23 mouse cellular contexts compared by ENCODE assay signal in the genomic region with DNA sequence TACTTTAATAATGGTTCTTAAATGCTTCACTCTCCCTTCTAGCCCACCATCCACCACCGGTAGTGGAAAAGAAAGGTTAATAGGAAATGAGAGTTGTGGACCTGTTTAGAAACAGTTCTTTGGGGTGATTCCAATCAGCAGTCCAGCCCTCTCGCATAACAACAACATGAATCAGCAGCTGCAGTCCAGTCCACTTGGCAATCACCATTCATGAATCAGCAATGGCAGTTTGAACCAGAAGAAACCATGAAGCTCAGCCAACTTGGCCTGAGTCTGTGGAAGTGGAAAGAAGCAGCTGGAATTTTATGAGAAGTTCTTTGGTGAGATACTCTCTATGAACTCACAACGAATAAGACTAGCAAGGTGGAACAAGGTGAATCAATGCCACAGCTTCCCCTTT. TPM values are rescaled to one million over a fixed set of nuclear protein-coding genes. Genes with fewer than 3 reads are reported as not detected.
DNase-seq lines count a peak whose midpoint lies in the region; ATAC-seq and TF ChIP-seq lines count a peak whose summit lies in the region.
"Had no signal": no experiment of that assay in that cellular context is flagged by ENCODE, and none has a peak within 500 bp of the region (broad histone marks: within the 10 kb centered on the region; RNA-seq: fewer than 3 reads in every experiment).

No protein-coding gene starts in this region.

- no peak overlapping the region for H3K4me2 ChIP-seq in kidney, embryonic 14.5 days (replicated peaks; ENCODE audit: low read depth, low read length)
- H3K4me2 ChIP-seq in neural tube, embryonic 15.5 days: no peak overlapping the region
- H3K4me2 ChIP-seq: limb, embryonic 13.5 days; liver, embryonic 15.5 days; midbrain, embryonic 12.5 days had no signal

- no peak overlapping the region for H3K9ac ChIP-seq in kidney, embryonic 14.5 days (ENCODE audit: low read depth, low read length)
- no peak overlapping the region for H3K9ac ChIP-seq in neural tube, embryonic 15.5 days (replicated peaks)
- H3K9ac ChIP-seq: limb, embryonic 13.5 days; liver, embryonic 15.5 days; midbrain, embryonic 12.5 days had no signal

- H3K4me1 ChIP-seq in kidney, adult 2 months (ENCODE audit: control insufficient read depth, insufficient read depth, low read length): no peaks in the 10 kb centered on the region
- no peaks in the 10 kb centered on the region for H3K4me1 ChIP-seq in kidney, embryonic 14.5 days (ENCODE audit: control insufficient read depth, insufficient read depth, low read length)
- H3K4me1 ChIP-seq in neural tube, embryonic 15.5 days: no peaks in the 10 kb centered on the region
- H3K4me1 ChIP-seq: forebrain, embryonic 10.5 days; limb, embryonic 13.5 days; liver, embryonic 15.5 days; midbrain, embryonic 12.5 days had no signal

- TF ChIP-seq POLR2A in kidney, adult 2 months (IDR thresholded peaks at IDR 0.05; ENCODE audit: low read depth, low read length): no peak

- DNase-seq in adrenal gland, postnatal 10 days: peak; percentile 24
- no peak for DNase-seq in adrenal gland, adult 18-20 months (ENCODE audit: low spot score in 2 of 2)
- peak; percentile 9 for DNase-seq in kidney, adult 2 months
- DNase-seq in 3134 (ENCODE audit: extremely low read depth, insufficient read length, low spot score): peak; percentile 67
- peak; percentile 19 to 39 for DNase-seq in adrenal gland, postnatal 36 days
- DNase-seq in layer of hippocampus, postnatal 10 days (ENCODE audit: low spot score in 2 of 2): no peak
- DNase-seq: cerebellum, postnatal 10 days; kidney, postnatal 25 days; right cerebral cortex, postnatal 25 days; thymus, postnatal 14 days had no signal

- no peaks in the 10 kb centered on the region for H3K27me3 ChIP-seq in kidney, adult 2 months (replicated peaks; ENCODE audit: control insufficient read depth, insufficient read depth, low read length)
- H3K27me3 ChIP-seq in kidney, embryonic 14.5 days (ENCODE audit: control insufficient read depth, insufficient read depth, low read length): no peaks in the 10 kb centered on the region
- H3K27me3 ChIP-seq in neural tube, embryonic 15.5 days (replicated peaks): no peaks in the 10 kb centered on the region
- H3K27me3 ChIP-seq: liver, embryonic 15.5 days; midbrain, embryonic 12.5 days had no signal

- no peak for TF ChIP-seq CTCF in kidney, adult 2 months (conservative IDR thresholded peaks at IDR 0.05; ENCODE audit: insufficient read depth, insufficient read length, low read depth, low read length)

- no peak overlapping the region for H3K4me3 ChIP-seq in kidney, adult 2 months (ENCODE audit: insufficient read depth, low read depth, low read length)
- H3K4me3 ChIP-seq in kidney, embryonic 14.5 days (ENCODE audit: low read length): no peak overlapping the region
- no peak overlapping the region for H3K4me3 ChIP-seq in neural tube, embryonic 15.5 days (replicated peaks)
- H3K4me3 ChIP-seq: forebrain, embryonic 10.5 days; limb, embryonic 13.5 days; liver, embryonic 15.5 days; midbrain, embryonic 12.5 days had no signal

- H3K36me3 ChIP-seq in kidney, adult 2 months (ENCODE audit: control insufficient read depth, insufficient read depth, low read length): no peaks in the 10 kb centered on the region
- H3K36me3 ChIP-seq in kidney, embryonic 14.5 days (ENCODE audit: control insufficient read depth, insufficient read depth, low read length): no peaks in the 10 kb centered on the region
- H3K36me3 ChIP-seq in neural tube, embryonic 15.5 days: no peaks in the 10 kb centered on the region
- H3K36me3 ChIP-seq: forebrain, embryonic 10.5 days; limb, embryonic 13.5 days; liver, embryonic 15.5 days; midbrain, embryonic 12.5 days had no signal

- H3K9me3 ChIP-seq in kidney, embryonic 14.5 days (ENCODE audit: control insufficient read depth, low read length): 0 out of 2 replicates have a peak, but pooled peaks cover 2% of the 10 kb centered on the region
- H3K9me3 ChIP-seq in neural tube, embryonic 15.5 days (replicated peaks): no peaks in the 10 kb centered on the region; the same call in 1 of the 2 replicates
- H3K9me3 ChIP-seq: liver, embryonic 15.5 days; midbrain, embryonic 12.5 days had no signal

- no peak for ATAC-seq in kidney, embryonic 14.5 days (ENCODE audit: low FRiP score, low TSS enrichment)
- ATAC-seq in neural tube, embryonic 15.5 days (ENCODE audit: low FRiP score): no peak
- ATAC-seq: hindbrain, embryonic 16.5 days; intestine, postnatal 0 days had no signal

- no peak overlapping the region for H3K27ac ChIP-seq in kidney, adult 2 months (ENCODE audit: insufficient read depth, low read depth, low read length)
- H3K27ac ChIP-seq in kidney, embryonic 14.5 days (ENCODE audit: low read depth, low read length): no peak overlapping the region
- H3K27ac ChIP-seq in neural tube, embryonic 15.5 days (replicated peaks): no peak overlapping the region
- H3K27ac ChIP-seq: forebrain, embryonic 10.5 days; limb, embryonic 13.5 days; liver, embryonic 15.5 days; midbrain, embryonic 12.5 days had no signal

- WGBS in kidney, adult 2 months: 79% methylated on average over 3 of the region's 3 CpGs
- 87% methylated on average over 3 of the region's 3 CpGs for WGBS in kidney, embryonic 14.5 days
- 92% methylated on average over 3 of the region's 3 CpGs for WGBS in neural tube, embryonic 15.5 days

RNA-seq across cellular contexts. Expression of a gene that starts 1.5 kb away (rescaled TPM):
- not detected for total RNA-seq in adrenal gland, postnatal 10 days (2021)
- total RNA-seq in adrenal gland, adult 18-20 months (2021): not detected
- not detected in 2 replicates for polyA plus RNA-seq in kidney, adult 2 months (2012; rRNA removed)
- not detected in 2 replicates for polyA plus RNA-seq in kidney, embryonic 14.5 days (2014; fragmentation: Nextera tagmentation; extraction: Ambion mirVana)
- not detected for total RNA-seq in adrenal gland, postnatal 36 days (2021)
- not detected in 2 replicates for polyA plus RNA-seq in neural tube, embryonic 15.5 days (2015; fragmentation: Nextera tagmentation; extraction: Ambion mirVana)
- total RNA-seq in layer of hippocampus, postnatal 10 days (2021): not detected
- total RNA-seq: granulocyte monocyte progenitor cell, adult 5-6 weeks; heart, postnatal 36 days had no signal
- polyA plus RNA-seq: C2C12; forebrain, embryonic 10.5 days; hindbrain, embryonic 16.5 days; intestine, postnatal 0 days; limb, embryonic 13.5 days; liver, embryonic 15.5 days; midbrain, embryonic 12.5 days; neural tube, embryonic 14.5 days had no signal

RNA-seq across cellular contexts. Expression of a gene that starts 5.6 kb away (rescaled TPM):
- total RNA-seq in adrenal gland, postnatal 10 days (2021): not detected
- not detected for total RNA-seq in adrenal gland, adult 18-20 months (2021)
- polyA plus RNA-seq in kidney, adult 2 months (2012; rRNA removed): not detected in 2 replicates
- not detected in 2 replicates for polyA plus RNA-seq in kidney, embryonic 14.5 days (2014; fragmentation: Nextera tagmentation; extraction: Ambion mirVana)
- not detected for total RNA-seq in adrenal gland, postnatal 36 days (2021)
- 0.04 TPM in 1 of 2 replicates, not detected in the other for polyA plus RNA-seq in neural tube, embryonic 15.5 days (2015; fragmentation: Nextera tagmentation; extraction: Ambion mirVana)
- not detected for total RNA-seq in layer of hippocampus, postnatal 10 days (2021)
- total RNA-seq: granulocyte monocyte progenitor cell, adult 5-6 weeks; heart, postnatal 36 days had no signal
- polyA plus RNA-seq: C2C12; embryonic facial prominence, embryonic 14.5 days; forebrain, embryonic 10.5 days; hindbrain, embryonic 16.5 days; intestine, postnatal 0 days; limb, embryonic 13.5 days; liver, embryonic 15.5 days; midbrain, embryonic 12.5 days had no signal

RNA-seq across cellular contexts. Expression of a gene that starts 17.7 kb away (rescaled TPM):
- total RNA-seq in adrenal gland, postnatal 10 days (2021): not detected
- total RNA-seq in adrenal gland, adult 18-20 months (2021): not detected
- not detected in 2 replicates for polyA plus RNA-seq in kidney, adult 2 months (2012; rRNA removed)
- polyA plus RNA-seq in kidney, embryonic 14.5 days (2014; fragmentation: Nextera tagmentation; extraction: Ambion mirVana): not detected in 2 replicates
- total RNA-seq in adrenal gland, postnatal 36 days (2021): not detected
- polyA plus RNA-seq in neural tube, embryonic 15.5 days (2015; fragmentation: Nextera tagmentation; extraction: Ambion mirVana): 0.14 and 0.19 TPM in 2 replicates
- total RNA-seq in layer of hippocampus, postnatal 10 days (2021): not detected
- total RNA-seq: granulocyte monocyte progenitor cell, adult 5-6 weeks; heart, postnatal 36 days had no signal
- polyA plus RNA-seq: C2C12; forebrain, embryonic 10.5 days; hindbrain, embryonic 16.5 days; intestine, postnatal 0 days; limb, embryonic 13.5 days; liver, embryonic 15.5 days; midbrain, embryonic 12.5 days had no signal

RNA-seq across cellular contexts. Expression of a gene that starts 18.6 kb away (rescaled TPM):
- total RNA-seq in adrenal gland, postnatal 10 days (2021): not detected
- total RNA-seq in adrenal gland, adult 18-20 months (2021): not detected
- polyA plus RNA-seq in kidney, adult 2 months (2012; rRNA removed): not detected in 2 replicates
- not detected in 2 replicates for polyA plus RNA-seq in kidney, embryonic 14.5 days (2014; fragmentation: Nextera tagmentation; extraction: Ambion mirVana)
- total RNA-seq in adrenal gland, postnatal 36 days (2021): not detected
- not detected in 2 replicates for polyA plus RNA-seq in neural tube, embryonic 15.5 days (2015; fragmentation: Nextera tagmentation; extraction: Ambion mirVana)
- not detected for total RNA-seq in layer of hippocampus, postnatal 10 days (2021)
- total RNA-seq: granulocyte monocyte progenitor cell, adult 5-6 weeks; heart, postnatal 36 days had no signal
- polyA plus RNA-seq: C2C12; embryonic facial prominence, embryonic 14.5 days; forebrain, embryonic 10.5 days; hindbrain, embryonic 16.5 days; intestine, postnatal 0 days; limb, embryonic 13.5 days; liver, embryonic 15.5 days; midbrain, embryonic 12.5 days; neural tube, embryonic 14.5 days had no signal

RNA-seq across cellular contexts. Expression of a gene that starts 24.8 kb away (rescaled TPM):
- under 1 TPM; 0.78 to 0.88 TPM for total RNA-seq in adrenal gland, postnatal 10 days (2021)
- under 1 TPM in 1 of 2 experiments, not detected in 1; 0.67 TPM for total RNA-seq in adrenal gland, adult 18-20 months (2021)
- polyA plus RNA-seq in kidney, adult 2 months (2012; rRNA removed): 0.20 and 1.6 TPM in 2 replicates
- not detected in 2 replicates for polyA plus RNA-seq in kidney, embryonic 14.5 days (2014; fragmentation: Nextera tagmentation; extraction: Ambion mirVana)
- total RNA-seq in adrenal gland, postnatal 36 days (2021): under 1 TPM in 1 of 2 experiments, not detected in 1; 0.56 TPM
- 3.8 TPM in 1 of 2 replicates, not detected in the other for polyA plus RNA-seq in neural tube, embryonic 15.5 days (2015; fragmentation: Nextera tagmentation; extraction: Ambion mirVana)
- total RNA-seq in layer of hippocampus, postnatal 10 days (2021): not detected
- total RNA-seq: granulocyte monocyte progenitor cell, adult 5-6 weeks; heart, postnatal 36 days had no signal
- polyA plus RNA-seq: C2C12; embryonic facial prominence, embryonic 14.5 days; forebrain, embryonic 10.5 days; hindbrain, embryonic 16.5 days; limb, embryonic 13.5 days; liver, embryonic 15.5 days; midbrain, embryonic 12.5 days; neural tube, embryonic 14.5 days had no signal

Comparison
In these comparisons a context has a peak if more than half of its experiments do, and no peak if none do; other contexts are left out.
1. DNase-seq: peak in adrenal gland, postnatal 10 days (single experiment), kidney, adult 2 months (single experiment), 3134 (single experiment) and adrenal gland, postnatal 36 days (2 of 2); none in adrenal gland, adult 18-20 months (0 of 2) and layer of hippocampus, postnatal 10 days (0 of 2).